Mouse (Mus musculus) limb, embryonic 15.5 days (tissue): ENCODE measurements around the gene AK157302. TPM values are rescaled to one million over a fixed set of nuclear protein-coding genes. Genes with fewer than 3 reads are reported as not detected.

Experiments
- microRNA counts: library from miRNA; unstranded; fragments of <30 nt; microRNA quantifications from one replicate; lab custom pipeline; 2016
- microRNA-seq: library from miRNA; unstranded; fragments of <30 nt; microRNA quantifications from one replicate; pipeline ENCODE4, GENCODE M21; 2016
- polyA plus RNA-seq: library from polyadenylated mRNA; unstranded; fragments of >200 nt; fragmentation: Nextera tagmentation; extraction: Ambion mirVana; gene quantifications from 2 replicates; pipeline ENCODE4 v1.2.1, GENCODE M21; 2015

Gene AK157302
- polyA plus RNA-seq, 1 experiment from 2014 or later: 0.19 TPM

MicroRNAs encoded within 50 kb of the gene (microRNA counts, 519-probe panel; counts per million panel counts)
- 2,914 counts per million, percentile 66 among the panel's probes with 10 or more counts for microRNA mmu-miR-1896 (lab: Ali Mortazavi, UCI)

Small RNA genes lying within 50 kb of the gene (microRNA-seq; reads per million reads assigned to microRNA genes)
- gene Mir1896: not detected

Other genes starting within 250 kb of the AK157302 start
- gene Gpx5, start 202.5 kb upstream of the AK157302 start, polyA plus RNA-seq: not detected in 2 replicates
- 0.23 TPM in 1 of 2 replicates, not detected in the other for gene Gpx6, start 183.1 kb upstream of the AK157302 start, polyA plus RNA-seq
- gene Olfr1367, start 148.3 kb upstream of the AK157302 start, polyA plus RNA-seq: not detected in 2 replicates
- gene Zscan12, start 132.4 kb upstream of the AK157302 start, polyA plus RNA-seq: 9.2 and 10.2 TPM in 2 replicates
- 84.1 and 85.7 TPM in 2 replicates for gene Zkscan3, start 92.5 kb upstream of the AK157302 start, polyA plus RNA-seq
- gene Pgbd1, start 54.2 kb upstream of the AK157302 start, polyA plus RNA-seq: 2.4 and 2.5 TPM in 2 replicates
- gene Zscan26, start 41.5 kb upstream of the AK157302 start, polyA plus RNA-seq: 26.1 and 26.3 TPM in 2 replicates
- 2.2 and 2.3 TPM in 2 replicates for gene Nkapl, start 26.7 kb upstream of the AK157302 start, polyA plus RNA-seq
- gene Zkscan4, start 16.3 kb upstream of the AK157302 start, polyA plus RNA-seq: 3.4 and 4.1 TPM in 2 replicates
- gene Gm10065, start 15.8 kb upstream of the AK157302 start, polyA plus RNA-seq: not detected in 2 replicates
- 5.2 and 7.3 TPM in 2 replicates for gene Gm11273, start 6.2 kb downstream of the AK157302 start, polyA plus RNA-seq
- 6.1 TPM in 2 replicates for gene Zkscan8, start 35.9 kb downstream of the AK157302 start, polyA plus RNA-seq
- gene Olfr1366, start 47.6 kb downstream of the AK157302 start, polyA plus RNA-seq: 0.17 and 0.18 TPM in 2 replicates
- not detected in 2 replicates for gene Olfr1535, start 64.7 kb downstream of the AK157302 start, polyA plus RNA-seq
- not detected in 2 replicates for gene Olfr1364, start 86.5 kb downstream of the AK157302 start, polyA plus RNA-seq
- gene Olfr1362, start 118.8 kb downstream of the AK157302 start, polyA plus RNA-seq: not detected in 2 replicates
- gene Olfr11, start 147.3 kb downstream of the AK157302 start, polyA plus RNA-seq: not detected in 2 replicates
- not detected in 2 replicates for gene Olfr1361, start 168.2 kb downstream of the AK157302 start, polyA plus RNA-seq
- gene Olfr1360, start 182.2 kb downstream of the AK157302 start, polyA plus RNA-seq: not detected in 2 replicates
- gene Olfr1359, start 202.9 kb downstream of the AK157302 start, polyA plus RNA-seq: not detected in 2 replicates
- gene Hist1h2bl, start 220.9 kb downstream of the AK157302 start, polyA plus RNA-seq: 0.96 and 1.2 TPM in 2 replicates
- gene Hist1h2ai, start 221.2 kb downstream of the AK157302 start, polyA plus RNA-seq: 17.1 and 23.9 TPM in 2 replicates
- gene Hist1h3h, start 222.4 kb downstream of the AK157302 start, polyA plus RNA-seq: 3.5 and 7.6 TPM in 2 replicates
- 2.5 and 4.5 TPM in 2 replicates for gene Hist1h2bm, start 226.8 kb downstream of the AK157302 start, polyA plus RNA-seq
- 1.1 and 1.2 TPM in 2 replicates for gene Hist1h4j, start 239.8 kb downstream of the AK157302 start, polyA plus RNA-seq